Mouse (Mus musculus): ENCODE results near the gene Zbtb8os. TPM values are rescaled to one million over a fixed set of nuclear protein-coding genes. Genes with fewer than 3 reads are reported as not detected.
A peak's percentile ranks its signal among the peaks of the same experiment; 100 is the strongest.

The Zbtb8os gene
- polyA plus RNA-seq, 1 experiment from 2014 or later = 23.5 TPM

- peaks cover 27% of the 10 kb centered on the region for H3K27me3 ChIP-seq
- H3K4me3 ChIP-seq (replicated peaks) = peak overlapping the region; percentile 77
- H3K4me2 ChIP-seq = peak overlapping the region; percentile 98
- WGBS (ENCODE audit: insufficient replicate concordance) = under 1% methylated on average over 63 of the region's 68 CpGs
- H3K36me3 ChIP-seq (replicated peaks) = no peaks in the 10 kb centered on the region
- H3K9ac ChIP-seq = peak overlapping the region; percentile 81
- H3K27ac ChIP-seq (replicated peaks) = peak overlapping the region; percentile 76
- H3K9me3 ChIP-seq (replicated peaks) = no peaks in the 10 kb centered on the region
- H3K4me1 ChIP-seq (replicated peaks) = peaks cover 56% of the 10 kb centered on the region
- peak; percentile 86 for ATAC-seq (ENCODE audit: insufficient read depth)
Measured at GRCm38 (mm10) chr4:129376961-129377545, 41.6 kb downstream of the Zbtb8os start.

DNA sequence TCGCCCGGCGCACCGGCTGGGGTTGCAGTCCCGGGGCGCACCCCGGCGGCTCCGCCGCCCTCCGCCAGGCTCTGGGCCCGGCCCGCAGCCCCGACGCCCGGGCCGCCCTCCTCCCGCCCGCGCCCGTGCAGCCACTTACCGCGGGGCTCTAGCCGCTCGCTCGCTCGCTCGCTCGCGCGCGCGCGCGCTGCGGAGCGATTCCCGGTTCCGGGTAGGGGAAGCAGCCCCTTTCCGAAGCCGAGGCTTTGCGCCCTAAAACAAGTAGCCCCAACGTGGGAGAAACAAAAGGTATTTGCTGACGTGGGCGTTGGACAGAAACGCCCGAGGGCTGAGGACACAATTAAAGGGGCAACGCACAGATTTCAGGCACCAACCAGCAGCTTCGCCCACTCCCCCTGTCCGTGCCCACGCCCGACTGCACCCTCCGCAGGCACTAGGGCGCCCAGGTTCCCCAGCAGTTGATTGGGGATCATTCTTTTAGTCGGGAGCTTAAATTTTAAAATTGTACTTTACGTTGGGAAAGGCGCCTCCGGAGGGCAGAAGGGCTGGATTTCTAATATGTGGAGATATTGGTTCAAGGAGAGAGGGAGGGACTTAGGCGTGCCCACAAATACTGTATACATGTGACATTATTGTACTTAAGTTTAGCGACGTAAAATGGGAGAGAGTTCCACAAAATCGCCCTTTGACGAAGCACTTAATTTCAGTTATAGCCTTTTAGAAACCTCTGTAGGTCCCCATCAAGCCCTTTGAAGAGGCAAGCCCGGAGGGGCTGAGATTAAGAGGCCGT lies 42.3 kb downstream of the Zbtb8os start, which contains the start of gene Zbtb8a:
Gene Zbtb8a, minus strand, starts transcription at position 516 of the 790 bp plus-strand sequence.
- WGBS (ENCODE audit: insufficient replicate concordance) = 2% methylated on average over 65 of the region's 65 CpGs
- no peaks in the 10 kb centered on the region for H3K36me3 ChIP-seq (replicated peaks)
- peak within 1 kb of the TSS; percentile 77 for H3K4me3 ChIP-seq (replicated peaks)
- H3K9me3 ChIP-seq (replicated peaks) = no peaks in the 10 kb centered on the region
- H3K4me2 ChIP-seq = peak within 1 kb of the TSS; percentile 98
- H3K9ac ChIP-seq = peak within 1 kb of the TSS; percentile 81
- peak within 1 kb of the TSS; percentile 76 for H3K27ac ChIP-seq (replicated peaks)
- ATAC-seq (ENCODE audit: insufficient read depth) = peak; percentile 68
- peaks cover 27% of the 10 kb centered on the region for H3K27me3 ChIP-seq
- peaks cover 51% of the 10 kb centered on the region for H3K4me1 ChIP-seq (replicated peaks)

DNA sequence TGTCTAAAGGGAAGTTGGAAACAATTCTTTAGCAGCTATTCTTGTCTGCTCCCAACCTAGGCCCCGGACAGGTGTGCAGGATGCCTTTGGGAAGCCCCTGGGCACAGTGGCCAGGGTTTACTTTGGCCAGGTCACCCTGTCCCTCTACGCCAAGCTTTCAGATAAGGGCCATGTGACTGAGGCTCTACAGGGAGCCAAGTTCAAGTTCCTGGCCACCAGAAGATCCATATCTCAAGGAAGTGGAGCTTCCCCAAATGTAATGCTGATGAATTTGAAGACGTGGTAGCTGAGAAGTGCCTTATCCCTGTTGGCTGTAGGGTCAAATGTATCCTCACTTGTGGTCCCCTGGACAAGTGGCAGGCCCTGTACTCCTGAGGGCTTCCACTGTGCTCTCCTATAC lies 44.3 kb downstream of the Zbtb8os start:
- no peak for ATAC-seq (ENCODE audit: insufficient read depth)
- no peak overlapping the region for H3K27ac ChIP-seq (replicated peaks)
- no peaks in the 10 kb centered on the region for H3K9me3 ChIP-seq (replicated peaks)
- 40% methylated on average over 3 of the region's 3 CpGs for WGBS (ENCODE audit: insufficient replicate concordance)
- H3K4me3 ChIP-seq (replicated peaks) = no peak overlapping the region
- H3K4me1 ChIP-seq (replicated peaks) = peaks cover 41% of the 10 kb centered on the region
- H3K4me2 ChIP-seq = no peak overlapping the region
- no peak overlapping the region for H3K9ac ChIP-seq
- no peaks in the 10 kb centered on the region for H3K36me3 ChIP-seq (replicated peaks)
- H3K27me3 ChIP-seq = peaks cover 27% of the 10 kb centered on the region

GRCm38 (mm10) chr4:129381148-129381547 lies 45.7 kb downstream of the Zbtb8os start:
- H3K4me3 ChIP-seq (replicated peaks) = no peak overlapping the region
- WGBS (ENCODE audit: insufficient replicate concordance) = 61% methylated on average over 8 of the region's 8 CpGs
- no peak for ATAC-seq (ENCODE audit: insufficient read depth)
- H3K4me2 ChIP-seq = no peak overlapping the region
- H3K9ac ChIP-seq = no peak overlapping the region
- no peaks in the 10 kb centered on the region for H3K9me3 ChIP-seq (replicated peaks)
- H3K4me1 ChIP-seq (replicated peaks) = peaks cover 40% of the 10 kb centered on the region
- no peak overlapping the region for H3K27ac ChIP-seq (replicated peaks)
- no peaks in the 10 kb centered on the region for H3K36me3 ChIP-seq (replicated peaks)
- peaks cover 27% of the 10 kb centered on the region for H3K27me3 ChIP-seq

- peaks cover 26% of the 10 kb centered on the region for H3K27me3 ChIP-seq
- H3K4me2 ChIP-seq = no peak overlapping the region
- H3K27ac ChIP-seq (replicated peaks) = no peak overlapping the region
- ATAC-seq (ENCODE audit: insufficient read depth) = no peak
- peaks cover 41% of the 10 kb centered on the region for H3K4me1 ChIP-seq (replicated peaks)
- no peaks in the 10 kb centered on the region for H3K9me3 ChIP-seq (replicated peaks)
- no peaks in the 10 kb centered on the region for H3K36me3 ChIP-seq (replicated peaks)
- no peak overlapping the region for H3K9ac ChIP-seq
- no peak overlapping the region for H3K4me3 ChIP-seq (replicated peaks)
- 82% methylated on average over 9 of the region's 9 CpGs for WGBS (ENCODE audit: insufficient replicate concordance)
Measured at GRCm38 (mm10) chr4:129382029-129382428, 46.5 kb downstream of the Zbtb8os start.

GRCm38 (mm10) chr4:129382488-129382887 lies 47.0 kb downstream of the Zbtb8os start:
- Histone ChIP-seq H3K27me3 (peaks cover 22% of the 10 kb centered on the region), H3K4me1 (replicated peaks) (peaks cover 42% of the 10 kb centered on the region), H3K4me2 (no peak overlapping the region), H3K4me3 (replicated peaks) (no peak overlapping the region), H3K27ac (replicated peaks) (no peak overlapping the region), H3K36me3 (replicated peaks) (no peaks in the 10 kb centered on the region), H3K9ac (no peak overlapping the region), H3K9me3 (replicated peaks) (no peaks in the 10 kb centered on the region)
- ATAC-seq (ENCODE audit: insufficient read depth) = no peak
- WGBS (ENCODE audit: insufficient replicate concordance) = 88% methylated on average over 2 of the region's 2 CpGs

GRCm38 (mm10) chr4:129383586-129383985 lies 48.1 kb downstream of the Zbtb8os start:
- no peak for ATAC-seq (ENCODE audit: insufficient read depth)
- no peaks in the 10 kb centered on the region for H3K36me3 ChIP-seq (replicated peaks)
- peaks cover 40% of the 10 kb centered on the region for H3K4me1 ChIP-seq (replicated peaks)
- H3K4me2 ChIP-seq = no peak overlapping the region
- no peak overlapping the region for H3K9ac ChIP-seq
- WGBS (ENCODE audit: insufficient replicate concordance) = 90% methylated on average over 3 of the region's 3 CpGs
- no peak overlapping the region for H3K4me3 ChIP-seq (replicated peaks)
- H3K9me3 ChIP-seq (replicated peaks) = no peaks in the 10 kb centered on the region
- peaks cover 12% of the 10 kb centered on the region for H3K27me3 ChIP-seq
- no peak overlapping the region for H3K27ac ChIP-seq (replicated peaks)

DNA sequence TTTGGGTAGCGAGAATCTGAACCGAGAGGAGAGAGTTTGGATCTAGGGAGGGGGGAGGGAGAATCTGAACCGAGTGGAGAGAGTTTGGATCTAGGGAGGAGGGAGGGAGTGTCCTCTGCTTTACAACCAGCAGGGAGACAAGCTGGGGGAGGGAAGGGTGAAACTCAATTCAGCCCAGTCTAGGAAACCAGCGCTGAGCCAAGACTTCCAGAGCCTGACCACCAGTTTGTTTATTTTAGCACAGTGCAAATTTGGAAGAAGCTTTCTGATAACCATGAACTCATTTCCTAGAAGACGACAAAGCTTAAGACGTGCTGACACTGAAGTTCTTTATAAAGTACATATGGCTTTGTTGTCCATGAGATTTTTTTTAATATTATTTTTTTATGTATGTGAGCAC lies 48.9 kb downstream of the Zbtb8os start:
- peaks cover 40% of the 10 kb centered on the region for H3K4me1 ChIP-seq (replicated peaks)
- H3K27ac ChIP-seq (replicated peaks) = 0 out of 2 replicates have a peak overlapping the region, but pooled peaks have one; percentile 24
- H3K4me3 ChIP-seq (replicated peaks) = no peak overlapping the region
- H3K9me3 ChIP-seq (replicated peaks) = no peaks in the 10 kb centered on the region
- WGBS (ENCODE audit: insufficient replicate concordance) = 38% methylated on average over 6 of the region's 6 CpGs
- H3K9ac ChIP-seq = no peak overlapping the region
- ATAC-seq (ENCODE audit: insufficient read depth) = no peak
- H3K27me3 ChIP-seq = peaks cover 5% of the 10 kb centered on the region; the same call in 1 of the 2 replicates
- no peak overlapping the region for H3K4me2 ChIP-seq
- no peaks in the 10 kb centered on the region for H3K36me3 ChIP-seq (replicated peaks)

- no peak for ATAC-seq (ENCODE audit: insufficient read depth)
- Histone ChIP-seq H3K4me1 (replicated peaks) (peaks cover 36% of the 10 kb centered on the region), H3K9me3 (replicated peaks) (no peaks in the 10 kb centered on the region), H3K27me3 (no peaks in the 10 kb centered on the region), H3K4me2 (no peak overlapping the region; the same call in 1 of the 2 replicates), H3K36me3 (replicated peaks) (no peaks in the 10 kb centered on the region), H3K9ac (no peak overlapping the region), H3K27ac (replicated peaks) (peak overlapping the region; percentile 71; the same call in 1 of the 2 replicates), H3K4me3 (replicated peaks) (no peak overlapping the region)
- 71% methylated on average over 11 of the region's 11 CpGs for WGBS (ENCODE audit: insufficient replicate concordance)
Measured at GRCm38 (mm10) chr4:129385685-129386084, 50.2 kb downstream of the Zbtb8os start.

GRCm38 (mm10) chr4:129386269-129386946 lies 50.9 kb downstream of the Zbtb8os start:
- 0 out of 2 replicates have a peak overlapping the region, but pooled peaks have one; percentile 18 for H3K9ac ChIP-seq
- no peak overlapping the region for H3K4me3 ChIP-seq (replicated peaks)
- WGBS (ENCODE audit: insufficient replicate concordance) = 31% methylated on average over 8 of the region's 8 CpGs
- H3K36me3 ChIP-seq (replicated peaks) = no peaks in the 10 kb centered on the region
- H3K9me3 ChIP-seq (replicated peaks) = no peaks in the 10 kb centered on the region
- H3K27ac ChIP-seq (replicated peaks) = peak overlapping the region; percentile 71
- ATAC-seq (ENCODE audit: insufficient read depth) = peak; percentile 92
- H3K4me1 ChIP-seq (replicated peaks) = peaks cover 36% of the 10 kb centered on the region
- H3K4me2 ChIP-seq = peak overlapping the region; percentile 43
- H3K27me3 ChIP-seq = no peaks in the 10 kb centered on the region

GRCm38 (mm10) chr4:129386989-129387388 lies 51.5 kb downstream of the Zbtb8os start:
- ATAC-seq (ENCODE audit: insufficient read depth) = peak; percentile 62
- H3K27ac ChIP-seq (replicated peaks) = peak overlapping the region; percentile 71
- WGBS (ENCODE audit: insufficient replicate concordance) = 41% methylated on average over 2 of the region's 2 CpGs

More at GRCm38 (mm10) chr4:129386989-129387388, 51.5 kb downstream of the Zbtb8os start:
- H3K36me3 ChIP-seq (replicated peaks) = no peaks in the 10 kb centered on the region
- H3K4me1 ChIP-seq (replicated peaks) = peaks cover 36% of the 10 kb centered on the region
- no peak overlapping the region for H3K4me3 ChIP-seq (replicated peaks)
- no peaks in the 10 kb centered on the region for H3K9me3 ChIP-seq (replicated peaks)
- H3K27me3 ChIP-seq = no peaks in the 10 kb centered on the region
- H3K4me2 ChIP-seq = peak overlapping the region; percentile 43
- H3K9ac ChIP-seq = 0 out of 2 replicates have a peak overlapping the region, but pooled peaks have one; percentile 18

Data from liver, embryonic 15.5 days (tissue).